Mouse (Mus musculus) telencephalon, adult 2 months (tissue): ENCODE measurements at regions not wholly inside any gene's neighbourhood (a gene's known extent, or its start where the extent isn't known, plus 50 kb on each side); places are given as distances from the start of the nearest gene placed in this dataset.
A peak's percentile ranks its signal among the peaks of the same experiment; 100 is the strongest.

Source experiments
- DNase-seq: peaks from one replicate; pipeline ENCODE4 v3.0.0-alpha.2; 2011; ENCODE audit warnings: low read depth, low spot score

GRCm38 (mm10) chr3:54993761-54994160, 61.5 kb downstream of the Ccna1 start:
- DNase-seq = peak; percentile 68

DNA sequence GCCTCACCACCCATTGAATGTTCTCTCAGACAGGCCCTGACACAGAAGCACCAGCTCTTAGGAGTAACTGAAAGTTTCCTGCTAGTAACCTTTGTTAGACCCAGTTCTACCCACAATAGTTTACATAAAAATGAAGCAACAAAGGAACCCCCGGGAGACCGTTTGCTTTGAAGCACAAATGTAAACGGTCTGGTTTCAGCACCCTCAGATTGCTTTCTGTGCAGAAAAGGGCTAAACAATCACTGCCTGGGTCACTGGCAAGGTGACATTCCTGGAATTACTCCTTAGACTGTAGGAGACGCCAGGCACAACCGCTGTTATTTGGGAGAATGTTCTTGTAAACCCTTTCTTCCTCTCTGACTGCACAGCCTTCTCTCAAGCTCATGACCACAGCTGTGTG, 65.2 kb downstream of the Ccna1 start:
- DNase-seq = no peak

DNA sequence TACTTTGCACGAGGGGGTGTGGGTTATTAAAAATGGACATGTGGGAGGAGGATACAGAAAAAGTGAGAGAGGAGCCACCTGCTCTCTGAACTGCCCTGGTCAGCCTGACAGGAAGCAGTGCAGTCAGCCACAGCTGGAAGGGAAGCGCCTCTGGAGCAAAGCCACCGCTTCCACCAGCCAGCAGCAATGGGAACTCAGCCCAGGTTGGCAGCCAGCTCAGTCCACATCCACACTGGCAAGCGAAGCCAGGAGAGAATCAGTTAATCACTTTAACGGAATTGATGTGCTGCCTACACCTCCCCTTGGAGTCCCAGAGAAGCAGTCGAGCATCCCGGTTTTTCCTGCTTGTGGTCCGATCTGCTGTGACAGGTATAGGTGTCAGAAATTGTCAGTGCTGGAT, 65.9 kb downstream of the Ccna1 start:
- no peak for DNase-seq

DNA sequence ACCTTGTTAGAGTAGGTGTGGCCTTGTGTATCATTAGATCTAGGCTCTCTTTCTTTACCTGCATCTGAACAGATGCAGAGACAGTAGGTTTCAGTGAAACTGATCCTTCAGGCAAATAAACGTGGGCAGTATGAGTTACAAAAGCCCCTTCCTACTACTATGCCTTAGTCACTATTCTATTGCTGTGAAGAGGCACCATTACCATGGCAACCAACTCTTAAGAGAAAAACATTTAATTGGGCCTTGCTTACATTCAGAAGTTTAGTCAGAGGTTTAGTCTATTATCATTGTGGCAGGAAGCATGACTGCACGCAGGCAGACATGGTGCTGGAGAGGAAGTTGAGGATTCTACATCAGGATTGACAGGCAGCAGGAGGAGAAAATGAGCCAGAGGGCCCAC, 65.8 kb upstream of the Sertm1 start:
- DNase-seq = no peak

DNA sequence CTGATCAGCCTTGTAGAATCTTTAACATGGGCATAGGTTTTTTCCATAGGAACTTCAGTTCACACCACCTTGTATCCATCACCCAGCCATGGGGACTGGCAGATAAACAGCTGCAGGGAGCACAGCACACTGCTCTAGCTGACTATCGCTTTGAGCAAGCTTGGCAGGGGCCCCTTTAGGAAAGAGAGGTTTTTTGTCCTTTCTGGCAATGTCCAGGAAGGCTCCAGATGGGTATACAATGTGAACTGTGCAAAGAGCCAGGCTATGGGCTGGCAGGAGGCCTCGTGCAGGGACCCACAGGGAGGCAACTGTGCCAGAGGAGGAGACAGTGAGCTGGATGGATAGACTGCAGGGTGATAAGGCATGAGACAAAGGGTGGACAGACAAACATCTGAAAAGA, 64.6 kb upstream of the Sertm1 start:
- no peak for DNase-seq

DNA sequence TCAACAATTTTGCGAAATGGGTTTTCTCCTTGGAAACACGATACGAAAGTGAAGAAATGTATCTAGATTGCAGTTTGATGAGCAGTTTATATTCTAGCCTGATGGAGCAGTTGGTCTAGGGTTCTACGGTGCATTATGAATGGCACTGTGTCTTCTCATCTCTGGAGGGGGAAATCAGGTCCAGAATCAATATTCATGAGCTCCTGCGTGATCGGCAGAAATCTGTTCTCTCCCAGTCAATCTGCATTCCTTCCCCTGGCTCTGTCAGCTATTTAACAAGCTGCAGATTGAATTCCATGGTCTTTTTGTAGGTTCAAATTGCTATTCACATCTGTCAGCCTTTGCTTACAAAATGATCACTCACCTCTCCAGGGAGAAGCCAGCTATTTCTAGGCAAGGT, 49.8 kb upstream of the Sertm1 start:
- no peak for DNase-seq
